Mouse (Mus musculus) embryonic fibroblast, embryonic 13.5 days (primary cell): ENCODE results near the gene Chst11.

Experiments used
- CTCF ChIP-seq: IDR thresholded peaks from 2 replicates; pipeline ENCODE4 v1.5.1; 2011; ENCODE audit warnings: mild to moderate bottlenecking, control low read depth, low read length, moderate library complexity, borderline replicate concordance; ENCODE audit not compliant: insufficient read depth
- POLR2A ChIP-seq: IDR thresholded peaks from 2 replicates; pipeline ENCODE4 v1.6.1; 2011; ENCODE audit warnings: low read depth, mild to moderate bottlenecking, control low read depth, low read length, moderate library complexity

DNA sequence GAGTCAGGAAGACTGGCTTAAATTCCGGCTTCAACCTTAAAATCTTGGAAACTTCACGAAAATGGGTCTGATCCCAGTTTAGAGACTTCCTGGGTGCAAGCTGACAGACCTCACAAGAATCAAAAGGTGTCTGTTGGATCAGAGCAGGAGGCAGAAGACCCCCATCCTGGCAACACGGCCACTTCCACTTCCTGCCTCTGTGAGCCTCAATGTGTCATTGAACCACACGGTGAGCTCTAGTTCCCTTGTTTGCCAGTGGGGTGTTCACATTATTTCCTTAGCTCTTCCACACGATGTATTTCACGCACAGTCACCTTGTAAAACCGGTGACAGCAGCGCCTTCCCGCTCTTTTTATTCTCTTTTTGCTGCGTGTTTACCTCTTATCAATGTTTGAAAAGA lies 54.1 kb downstream of the Chst11 start:
- no peak for TF ChIP-seq CTCF
- no peak for TF ChIP-seq POLR2A
